Mouse (Mus musculus) kidney, postnatal 14 days (tissue): ENCODE data around the gene Lrmda.
A peak's percentile ranks its signal among the peaks of the same experiment; 100 is the strongest.
"Not testable (repeated sequence)": the region's sequence is repeated elsewhere in the genome, so short reads cannot be mapped to it uniquely, and the experiment has no call there.

Experiments
- DNase-seq: peaks from one replicate; pipeline ENCODE4 v3.0.0; 2022; ENCODE audit warnings: mixed read lengths

The Lrmda gene

GRCm38 (mm10) chr14:22545887-22546675, 526.6 kb downstream of the Lrmda start:
- DNase-seq: no peak

GRCm38 (mm10) chr14:22546676-22546984, 527.1 kb downstream of the Lrmda start:
- no peak for DNase-seq

GRCm38 (mm10) chr14:22548286-22548685, 528.8 kb downstream of the Lrmda start:
- DNase-seq: no peak

- no peak for DNase-seq
Measured at GRCm38 (mm10) chr14:22549166-22549565, 529.7 kb downstream of the Lrmda start.

- no peak for DNase-seq
Measured at GRCm38 (mm10) chr14:22552358-22552757, 532.8 kb downstream of the Lrmda start.

GRCm38 (mm10) chr14:22552841-22553240, 533.3 kb downstream of the Lrmda start:
- no peak for DNase-seq

GRCm38 (mm10) chr14:22553717-22554116, 534.2 kb downstream of the Lrmda start:
- no peak for DNase-seq

GRCm38 (mm10) chr14:22572486-22572885, 553.0 kb downstream of the Lrmda start:
- no peak for DNase-seq

- no peak for DNase-seq
Measured at GRCm38 (mm10) chr14:22573585-22573984, 554.1 kb downstream of the Lrmda start.

GRCm38 (mm10) chr14:22574006-22574405, 554.5 kb downstream of the Lrmda start:
- no peak for DNase-seq

GRCm38 (mm10) chr14:22576441-22576840, 556.9 kb downstream of the Lrmda start:
- peak; percentile 37 for DNase-seq

GRCm38 (mm10) chr14:22577411-22578037, 558.0 kb downstream of the Lrmda start:
- peak; percentile 38 for DNase-seq

GRCm38 (mm10) chr14:22578224-22578623, 558.7 kb downstream of the Lrmda start:
- DNase-seq: peak; percentile 91

- no peak for DNase-seq
Measured at GRCm38 (mm10) chr14:22578986-22579385, 559.5 kb downstream of the Lrmda start.

- DNase-seq: no peak
Measured at GRCm38 (mm10) chr14:22582065-22582464, 562.6 kb downstream of the Lrmda start.

- no peak for DNase-seq
Measured at GRCm38 (mm10) chr14:22586281-22586680, 566.8 kb downstream of the Lrmda start.

- DNase-seq: no peak
Measured at GRCm38 (mm10) chr14:22586796-22587195, 567.3 kb downstream of the Lrmda start.

- DNase-seq: no peak
Measured at GRCm38 (mm10) chr14:22587285-22587957, 567.9 kb downstream of the Lrmda start.

GRCm38 (mm10) chr14:22587958-22588296, 568.4 kb downstream of the Lrmda start:
- DNase-seq: no peak

- not testable (repeated sequence) for DNase-seq
Measured at GRCm38 (mm10) chr14:22588394-22588793, 568.9 kb downstream of the Lrmda start.

- DNase-seq: no peak
Measured at GRCm38 (mm10) chr14:22589503-22590215, 570.1 kb downstream of the Lrmda start.

- DNase-seq: no peak
Measured at GRCm38 (mm10) chr14:22591186-22591585, 571.7 kb downstream of the Lrmda start.

- no peak for DNase-seq
Measured at GRCm38 (mm10) chr14:22597508-22597907, 578.0 kb downstream of the Lrmda start.
